Mouse (Mus musculus) G1E-ER4 (cell line): Measurements from ENCODE around the gene Aldh1a7. TPM values are rescaled to one million over a fixed set of nuclear protein-coding genes. Genes with fewer than 3 reads are reported as not detected.

Experiments
- GATA1 ChIP-seq: IDR thresholded peaks from one replicate; pipeline ENCODE4 v1.8.0; 2012; ENCODE audit warnings: low read length, inconsistent platforms
- polyA plus RNA-seq: library from polyadenylated mRNA; stranded (reverse); fragments of >175 nt; gene quantifications from 2 replicates; pipeline ENCODE4 v1.2.3, GENCODE M21; 2012

Gene Aldh1a7
- polyA plus RNA-seq = 0.03 and 0.06 TPM in 2 replicates

DNA sequence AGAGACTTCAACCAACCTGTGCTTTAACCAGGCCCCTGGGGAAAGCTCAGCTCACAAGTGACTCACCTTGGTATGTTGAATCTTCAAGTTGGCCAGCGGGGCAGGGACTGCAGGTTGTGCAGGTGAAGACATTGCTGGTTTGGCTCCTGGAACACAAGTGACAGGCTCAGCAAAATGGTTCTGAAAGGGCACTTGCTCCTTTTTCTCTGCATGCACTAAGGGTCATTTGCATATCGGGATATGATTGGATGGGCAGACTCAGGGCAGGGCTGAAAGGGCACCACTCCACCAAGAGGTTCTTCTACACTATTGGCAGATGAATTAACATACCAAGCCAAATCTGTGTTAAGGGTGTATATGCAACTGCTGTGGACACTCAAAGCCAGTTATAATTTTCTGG is at the start of gene Aldh1a7:
Gene Aldh1a7 (minus strand): TSS at position 182 of the 400 bp plus-strand sequence.
- TF ChIP-seq GATA1 = no peak

DNA sequence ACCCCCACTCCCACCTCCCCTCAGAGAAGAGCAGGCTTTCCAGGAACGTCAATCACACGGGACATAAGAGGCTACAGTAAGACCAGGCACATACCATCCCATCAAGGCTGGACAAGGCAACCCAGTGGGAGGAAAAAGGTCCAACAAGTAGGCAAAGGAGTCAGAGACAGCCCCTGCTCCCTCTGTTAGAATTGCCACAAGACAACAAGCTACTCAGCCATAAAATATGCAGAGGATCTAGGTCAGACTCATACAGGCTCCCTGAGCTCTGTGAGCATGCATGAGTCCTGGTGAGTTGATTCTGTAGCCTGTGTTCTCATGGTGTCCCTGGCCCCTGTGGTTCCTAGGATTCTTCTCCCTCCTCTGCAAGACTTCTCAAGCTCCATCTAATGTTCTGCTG is 48.3 kb upstream of the Aldh1a7 start:
- no peak for TF ChIP-seq GATA1

DNA sequence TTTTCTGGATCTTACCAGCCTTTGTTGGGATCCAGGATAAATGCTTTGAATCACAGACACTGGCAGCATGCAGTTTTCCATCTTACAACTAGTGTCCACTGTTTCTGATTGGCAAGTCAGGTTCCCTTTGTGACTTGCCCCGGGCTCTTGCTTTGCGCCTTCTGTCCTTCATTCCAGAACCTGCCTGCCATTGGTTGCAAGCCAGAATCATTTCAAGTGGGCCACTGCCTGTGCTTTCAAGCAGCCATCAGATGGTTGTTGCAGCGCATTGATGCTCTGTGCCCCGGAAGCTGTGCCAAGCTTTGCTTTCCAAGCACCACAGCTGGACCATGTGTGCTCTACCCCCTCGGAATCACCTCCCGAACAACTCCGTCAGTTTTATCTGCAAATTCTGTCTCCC is 46.6 kb upstream of the Aldh1a7 start:
- TF ChIP-seq GATA1 = no peak

DNA sequence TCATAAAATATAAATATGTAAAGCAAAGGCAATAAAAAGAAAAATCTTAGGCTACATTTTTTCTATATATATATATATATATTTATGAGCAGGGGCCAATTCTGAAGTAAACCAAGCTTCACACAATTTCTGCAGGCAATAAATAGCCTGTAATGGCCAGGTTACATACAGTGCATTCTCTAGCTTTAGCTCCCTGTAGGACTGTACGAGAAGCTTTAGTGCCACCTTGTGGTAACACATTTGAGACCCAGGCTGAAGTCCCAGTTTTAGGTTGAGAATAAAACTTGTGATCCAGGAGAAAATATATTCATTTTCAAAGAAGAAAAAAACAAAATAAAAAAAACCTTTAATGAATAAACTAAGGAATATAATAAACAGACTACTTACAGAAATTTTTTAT is 36.9 kb upstream of the Aldh1a7 start:
- TF ChIP-seq GATA1 = no peak

DNA sequence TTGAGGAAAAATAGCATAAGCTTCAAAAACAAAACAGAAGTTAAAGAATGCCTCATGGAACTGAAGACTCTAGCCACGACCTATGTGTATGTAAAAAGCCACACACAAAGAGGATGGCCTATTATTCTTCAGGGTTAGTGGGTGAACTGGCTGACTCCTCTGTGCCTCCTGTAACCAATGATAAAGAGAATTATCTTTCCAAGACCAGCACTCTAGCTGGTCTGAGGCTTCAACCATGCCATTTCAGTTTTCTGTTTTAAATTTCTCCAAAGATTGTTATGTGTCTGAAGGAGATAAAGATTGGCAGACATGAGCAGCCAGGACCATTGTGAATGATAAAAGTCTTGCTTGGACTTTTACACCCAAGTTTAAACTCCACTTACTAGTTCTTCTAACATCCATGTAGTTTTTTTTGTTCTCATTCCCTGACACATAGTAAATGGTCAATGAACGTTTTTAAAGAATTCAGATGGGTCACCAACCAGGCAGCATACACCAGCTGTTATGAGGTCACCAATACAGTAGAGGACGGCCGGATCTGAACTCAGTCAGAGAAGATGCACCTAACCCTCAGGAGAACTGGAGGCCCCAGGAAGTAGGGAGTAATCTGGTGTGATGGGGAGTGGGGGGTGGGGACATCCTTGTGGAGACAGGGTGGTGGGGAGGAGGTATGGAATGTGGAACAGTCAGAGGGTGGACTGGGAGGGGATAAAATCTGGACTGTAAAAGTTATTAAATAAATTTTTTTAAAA is 34.5 kb upstream of the Aldh1a7 start:
- no peak for TF ChIP-seq GATA1

DNA sequence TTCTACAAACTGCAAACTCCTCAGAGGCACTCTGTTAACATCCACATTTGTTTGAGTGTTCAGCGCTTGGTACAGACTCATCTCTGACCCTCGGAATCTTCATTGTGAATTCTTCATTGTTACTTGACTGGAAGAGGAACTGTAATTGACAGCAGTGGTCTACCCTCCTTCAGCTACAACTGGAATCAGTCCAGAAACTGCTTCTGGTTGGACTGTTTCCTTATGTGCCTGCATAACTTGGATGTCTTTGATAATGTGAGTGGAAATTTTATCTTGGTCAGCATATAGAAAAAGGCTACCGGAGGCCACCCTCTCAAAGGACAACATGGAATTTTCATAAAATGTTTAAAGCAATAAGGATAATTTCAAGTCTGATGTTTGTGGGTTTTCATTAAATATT is 33.8 kb upstream of the Aldh1a7 start:
- no peak for TF ChIP-seq GATA1

DNA sequence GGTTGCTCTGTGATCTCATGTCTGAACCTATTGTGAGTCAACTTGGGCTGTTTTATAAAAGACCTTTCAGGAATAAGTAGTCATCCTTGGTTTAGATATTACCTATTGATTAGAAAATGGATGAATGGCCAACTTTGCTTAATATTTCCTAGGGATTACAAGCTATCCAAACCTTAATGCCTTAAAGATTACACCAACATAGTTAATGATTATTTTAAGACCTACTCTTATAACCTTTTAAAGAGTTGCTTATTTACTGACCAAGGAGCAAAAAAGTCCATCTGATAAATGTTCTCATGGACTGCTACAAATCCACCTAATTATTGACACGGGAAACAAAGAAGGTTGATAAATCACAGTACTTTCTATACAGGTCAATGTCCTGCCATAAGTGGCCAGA is 17.3 kb upstream of the Aldh1a7 start:
- no peak for TF ChIP-seq GATA1

DNA sequence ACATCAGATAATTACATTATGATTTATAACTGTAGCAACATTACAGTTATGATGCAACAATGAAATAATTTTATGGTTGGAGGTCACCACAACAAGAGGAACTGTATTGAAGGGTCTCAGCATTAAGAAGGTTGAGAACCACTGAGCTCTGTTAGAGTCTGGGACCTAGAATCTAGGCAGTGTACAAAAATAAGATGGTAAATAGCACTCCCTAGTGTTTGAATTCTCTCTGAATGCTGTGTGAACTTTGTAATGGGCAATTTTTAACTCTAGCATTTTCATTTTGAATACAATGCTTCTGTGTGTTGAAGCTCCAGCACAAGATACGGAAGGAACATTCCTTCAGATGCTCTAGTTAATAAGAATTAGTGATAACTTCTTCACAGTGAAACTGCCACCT is 916 bp upstream of the Aldh1a7 start:
- no peak for TF ChIP-seq GATA1

DNA sequence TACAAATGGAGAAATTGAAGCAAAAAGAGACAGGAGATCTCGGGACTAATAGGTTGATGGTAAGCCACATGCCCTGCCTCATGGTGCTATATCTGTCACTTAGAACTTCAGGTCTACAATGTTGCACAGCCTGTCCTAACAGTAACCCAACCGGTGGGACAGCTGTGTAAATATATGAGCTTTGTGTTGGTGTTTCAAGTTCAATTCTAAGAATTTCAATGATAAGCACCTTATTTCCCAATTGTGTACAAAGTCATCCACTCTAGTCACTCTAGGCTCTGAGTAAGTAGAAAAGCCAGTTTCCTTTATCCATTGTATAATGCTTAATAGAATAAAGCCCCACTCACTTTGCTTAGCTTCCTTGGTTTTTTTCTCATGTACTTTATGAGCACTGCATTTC is 4.4 kb downstream of the Aldh1a7 start:
- TF ChIP-seq GATA1 = no peak

DNA sequence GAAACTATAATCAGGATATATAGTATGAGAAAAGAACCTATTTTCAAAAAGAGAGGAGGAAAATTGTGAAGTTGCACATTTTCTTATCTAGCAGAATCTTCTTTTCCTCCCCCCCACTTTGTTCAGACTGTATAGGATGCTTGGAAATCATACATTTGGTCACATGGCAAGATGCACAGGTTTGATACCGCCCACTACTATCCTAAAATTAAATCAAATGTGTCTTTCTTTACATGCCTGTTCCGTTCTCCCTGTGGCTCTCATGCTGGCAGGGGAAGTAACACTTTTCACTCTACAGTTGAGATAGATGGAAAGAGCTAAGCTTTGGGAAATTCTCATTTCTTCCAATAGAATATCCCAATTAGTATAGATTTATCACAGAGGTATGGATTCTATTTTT is 7.1 kb downstream of the Aldh1a7 start:
- TF ChIP-seq GATA1 = no peak

DNA sequence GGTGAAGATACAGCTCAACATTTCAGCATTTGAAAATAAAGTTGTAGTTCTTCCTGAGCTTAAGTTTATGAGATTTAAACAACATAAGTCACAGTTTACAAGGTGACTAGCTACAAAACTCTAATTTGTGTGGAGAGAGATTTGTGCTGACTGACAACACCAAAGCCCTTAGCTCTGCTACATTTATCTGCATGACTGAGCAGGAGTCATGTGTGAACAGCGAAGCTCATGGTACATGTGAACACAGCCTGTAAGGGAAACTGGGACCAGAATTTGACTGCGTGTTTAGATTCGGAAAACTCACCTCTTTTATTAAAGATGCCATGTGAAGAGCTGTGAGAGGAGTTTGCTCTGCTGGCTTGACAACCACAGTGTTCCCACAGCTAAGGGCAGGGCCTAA is 11.7 kb downstream of the Aldh1a7 start:
- TF ChIP-seq GATA1 = no peak

DNA sequence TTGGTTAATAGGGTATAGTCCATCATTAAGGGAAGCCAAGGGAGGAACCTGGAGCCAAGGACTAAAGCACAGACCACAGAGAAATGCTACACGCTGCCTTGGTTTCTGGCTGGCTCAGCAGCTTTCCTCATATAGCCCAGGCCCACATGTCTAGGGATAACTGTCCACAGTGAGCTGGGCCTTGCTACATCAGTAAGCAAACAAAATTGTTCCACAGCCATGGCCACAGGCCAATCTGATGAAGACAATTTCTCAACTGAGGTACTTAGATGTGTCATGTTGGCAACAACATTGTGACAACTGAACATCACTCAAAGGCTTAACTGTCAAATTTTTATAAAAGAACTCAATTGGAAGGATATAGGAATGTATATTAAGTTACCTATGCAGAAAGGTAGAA is 12.3 kb downstream of the Aldh1a7 start:
- TF ChIP-seq GATA1 = no peak

DNA sequence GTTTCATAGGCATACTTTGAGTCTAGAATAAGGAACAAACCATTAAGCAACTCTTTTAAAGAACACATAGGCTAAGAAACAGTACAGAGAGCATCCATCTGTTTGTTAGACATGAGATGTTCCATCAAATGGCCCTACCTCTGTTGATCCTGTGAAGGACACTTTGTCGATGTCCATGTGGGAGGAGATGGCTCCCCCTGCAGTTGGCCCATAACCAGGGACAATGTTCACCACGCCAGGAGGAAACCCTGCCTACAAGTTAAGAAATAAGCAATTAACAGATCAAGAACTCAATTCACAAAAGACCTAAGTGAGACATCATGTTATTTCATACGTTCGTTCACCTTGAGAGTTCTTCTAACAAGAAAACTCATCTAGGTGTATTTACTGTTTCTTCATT is 12.8 kb downstream of the Aldh1a7 start:
- no peak for TF ChIP-seq GATA1

DNA sequence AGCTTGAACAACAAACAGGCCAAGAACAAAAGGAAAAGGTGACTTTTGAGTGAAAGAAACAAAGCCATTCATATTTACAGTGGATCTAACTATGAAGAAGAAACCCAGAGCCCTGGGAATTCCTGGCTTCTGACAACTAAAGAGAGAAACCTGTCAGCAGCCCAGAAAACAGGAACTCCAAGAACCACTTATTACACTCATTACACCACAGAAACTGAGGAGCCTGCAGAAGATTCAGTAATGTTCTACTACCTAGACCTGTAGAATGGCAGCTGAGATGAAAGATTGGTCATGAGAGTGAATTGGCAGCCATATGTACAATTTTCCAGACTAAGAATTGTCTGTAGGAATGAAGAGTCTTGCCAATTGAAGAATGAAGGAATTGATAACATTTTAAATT is 20.2 kb downstream of the Aldh1a7 start:
- TF ChIP-seq GATA1 = no peak

DNA sequence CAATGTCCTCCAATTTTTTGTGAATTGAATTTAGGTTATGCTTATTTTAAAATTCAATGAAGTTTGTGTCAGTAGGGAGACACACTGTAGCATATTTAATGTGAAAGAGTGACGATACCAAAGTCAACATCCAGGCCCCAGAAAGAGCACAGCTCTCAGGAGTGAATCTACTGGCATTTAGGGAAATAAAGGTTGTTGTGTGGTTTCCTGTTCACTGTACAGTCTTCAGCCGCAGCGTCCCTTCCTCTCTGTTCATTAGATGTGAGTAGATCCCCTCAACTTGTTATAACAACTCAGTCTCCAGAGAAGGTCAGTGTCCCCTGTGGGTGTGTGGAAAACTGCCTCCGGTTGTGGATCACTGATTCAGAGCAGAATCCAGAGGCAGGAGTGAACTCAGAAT is 20.6 kb downstream of the Aldh1a7 start:
- TF ChIP-seq GATA1 = no peak

DNA sequence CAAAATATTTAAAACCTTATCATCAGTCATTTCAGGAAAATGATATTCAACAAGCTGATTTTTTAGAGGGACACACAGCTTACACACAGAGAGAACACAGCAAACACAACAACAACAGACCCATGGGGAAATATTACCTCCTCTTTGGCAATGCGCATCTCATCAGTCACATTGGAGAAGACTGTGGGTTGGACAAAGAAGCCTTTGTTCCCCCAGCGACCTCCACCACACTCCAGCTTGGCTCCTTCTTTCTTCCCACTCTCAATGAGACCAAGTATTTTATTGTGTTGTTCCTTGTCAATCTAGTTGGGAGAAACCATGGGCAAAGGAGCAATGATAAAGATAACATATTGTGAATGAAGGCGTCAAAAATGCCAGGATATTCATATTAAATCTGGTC is 25.3 kb downstream of the Aldh1a7 start:
- no peak for TF ChIP-seq GATA1

DNA sequence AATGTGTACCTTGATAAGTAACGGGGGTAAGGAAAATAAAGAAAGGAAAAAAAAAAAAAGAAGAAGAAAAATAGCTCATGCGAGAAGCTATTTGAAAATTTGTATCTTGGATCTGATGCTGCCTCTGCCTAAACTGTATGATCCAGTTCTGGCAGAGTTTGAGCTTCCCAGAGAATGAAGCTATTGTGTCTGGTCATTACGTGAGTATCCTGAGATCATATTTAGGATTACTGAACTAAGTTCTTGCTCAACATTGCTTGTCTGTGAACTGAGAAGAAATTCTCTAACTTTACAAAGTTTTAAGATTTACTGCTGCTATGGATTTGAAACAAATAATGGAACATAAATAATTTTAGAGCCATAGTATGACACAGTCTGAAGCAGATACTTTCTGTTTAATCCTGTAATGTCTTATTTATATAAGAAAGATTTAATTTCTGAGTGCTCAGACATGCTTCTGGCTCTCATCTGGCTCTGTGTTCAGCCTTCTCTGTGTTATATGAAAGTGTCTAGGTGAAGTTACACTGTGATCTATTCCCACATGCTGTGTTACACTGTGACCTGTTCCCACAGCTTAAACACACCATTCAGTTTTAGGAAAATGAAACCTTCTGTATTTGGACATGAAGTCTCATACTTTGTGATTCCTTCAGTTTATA is 49.5 kb downstream of the Aldh1a7 start:
- TF ChIP-seq GATA1 = no peak
